Mouse (Mus musculus): ENCODE measurements around the gene Ccne1.
A peak's percentile ranks its signal among the peaks of the same experiment; 100 is the strongest.
"Not testable (repeated sequence)": the region's sequence is repeated elsewhere in the genome, so short reads cannot be mapped to it uniquely, and the experiment has no call there.

Ccne1 gene

GRCm38 (mm10) chr7:38107371-38108259 lies at the start of gene Ccne1:
Ccne1 (minus strand) TSS chr7:38107534.
- DNase-seq (ENCODE audit: low read depth): peak; percentile 99

GRCm38 (mm10) chr7:38155829-38156228 lies 48.5 kb upstream of the Ccne1 start:
- no peak for DNase-seq (ENCODE audit: low read depth)

- DNase-seq (ENCODE audit: low read depth): no peak
These were observed 45.2 kb upstream of the Ccne1 start for GRCm38 (mm10) chr7:38152571-38152970.

- no peak for DNase-seq (ENCODE audit: low read depth)
These were observed 44.5 kb upstream of the Ccne1 start for GRCm38 (mm10) chr7:38151706-38152312.

- DNase-seq (ENCODE audit: low read depth): no peak
These were observed 40.1 kb upstream of the Ccne1 start for GRCm38 (mm10) chr7:38147477-38147876.

- peak; percentile 91 for DNase-seq (ENCODE audit: low read depth)
These were observed 34.6 kb upstream of the Ccne1 start for GRCm38 (mm10) chr7:38141747-38142545.

- DNase-seq (ENCODE audit: low read depth): no peak
These were observed 33.0 kb upstream of the Ccne1 start for GRCm38 (mm10) chr7:38140324-38140723.

- no peak for DNase-seq (ENCODE audit: low read depth)
These were observed 27.1 kb upstream of the Ccne1 start for GRCm38 (mm10) chr7:38134471-38134870.

- DNase-seq (ENCODE audit: low read depth): peak; percentile 80
These were observed 23.9 kb upstream of the Ccne1 start for GRCm38 (mm10) chr7:38131186-38131585.

GRCm38 (mm10) chr7:38129986-38130729 lies 22.8 kb upstream of the Ccne1 start:
- no peak for DNase-seq (ENCODE audit: low read depth)

GRCm38 (mm10) chr7:38129491-38129890 lies 22.2 kb upstream of the Ccne1 start:
- no peak for DNase-seq (ENCODE audit: low read depth)

GRCm38 (mm10) chr7:38128256-38128655 lies 20.9 kb upstream of the Ccne1 start:
- DNase-seq (ENCODE audit: low read depth): not testable (repeated sequence)

GRCm38 (mm10) chr7:38125565-38126159 lies 18.3 kb upstream of the Ccne1 start:
- no peak for DNase-seq (ENCODE audit: low read depth)

- DNase-seq (ENCODE audit: low read depth): peak; percentile 55
These were observed 16.8 kb upstream of the Ccne1 start for GRCm38 (mm10) chr7:38124164-38124563.

GRCm38 (mm10) chr7:38118594-38118993 lies 11.3 kb upstream of the Ccne1 start:
- no peak for DNase-seq (ENCODE audit: low read depth)

- DNase-seq (ENCODE audit: low read depth): no peak
These were observed 5.1 kb upstream of the Ccne1 start for GRCm38 (mm10) chr7:38112451-38112850.

- DNase-seq (ENCODE audit: low read depth): no peak
These were observed 4.7 kb upstream of the Ccne1 start for GRCm38 (mm10) chr7:38111996-38112395.

- DNase-seq (ENCODE audit: low read depth): no peak
These were observed 912 bp upstream of the Ccne1 start for GRCm38 (mm10) chr7:38108260-38108632.

GRCm38 (mm10) chr7:38106711-38107311 lies 523 bp downstream of the Ccne1 start:
- DNase-seq (ENCODE audit: low read depth): peak; percentile 45

GRCm38 (mm10) chr7:38105379-38105778 lies 2.0 kb downstream of the Ccne1 start:
- DNase-seq (ENCODE audit: low read depth): no peak

GRCm38 (mm10) chr7:38104097-38104496 lies 3.2 kb downstream of the Ccne1 start:
- peak; percentile 80 for DNase-seq (ENCODE audit: low read depth)
